Mouse (Mus musculus): ENCODE measurements around the gene Pfkl.
"Not testable (repeated sequence)": the region's sequence is repeated elsewhere in the genome, so short reads cannot be mapped to it uniquely, and the experiment has no call there.

The Pfkl gene

DNA sequence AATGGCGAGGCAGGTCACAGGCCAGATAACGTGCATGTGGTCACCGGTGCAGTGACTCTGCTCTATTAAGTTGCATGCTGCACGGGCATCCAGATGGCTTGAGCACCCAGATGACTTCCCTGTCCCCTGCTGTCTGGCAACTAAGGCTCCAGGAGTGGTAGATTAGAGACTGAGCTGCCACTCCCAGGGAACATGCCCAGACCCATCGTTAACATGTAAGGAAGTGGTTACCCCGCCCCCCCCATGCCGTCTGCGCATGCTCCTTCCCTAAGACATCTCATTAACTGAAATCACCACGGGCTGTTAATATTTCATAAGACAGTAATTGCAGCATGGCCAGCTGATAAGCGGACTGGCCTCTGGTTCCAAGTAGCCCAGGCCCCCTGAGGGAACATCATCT is 38.7 kb downstream of the Pfkl start:
- peaks cover 15% of the 10 kb centered on the region for H3K4me1 ChIP-seq (replicated peaks; ENCODE audit: low read depth, low read length)
- peaks cover 51% of the 10 kb centered on the region for H3K27me3 ChIP-seq (ENCODE audit: insufficient read depth, low read length)
- peaks cover 27% of the 10 kb centered on the region for H3K9me3 ChIP-seq (ENCODE audit: low read length)
- no peak for TF ChIP-seq CTCF (conservative IDR thresholded peaks at IDR 0.05; ENCODE audit: low read length)
- no peak for TF ChIP-seq NANOG (IDR thresholded peaks at IDR 0.05; ENCODE audit: borderline replicate concordance, low read length)
- TF ChIP-seq POU5F1 (IDR thresholded peaks at IDR 0.05; ENCODE audit: borderline replicate concordance, low read length), result no peak
- H3K4me3 ChIP-seq (replicated peaks; ENCODE audit: low read length), result no peak overlapping the region
- H3K36me3 ChIP-seq (ENCODE audit: insufficient read depth, low read length), result no peaks in the 10 kb centered on the region

GRCm38 (mm10) chr10:77970481-77970880 is 39.4 kb downstream of the Pfkl start, which contains the start of gene Trpm2:
Gene Trpm2, minus strand, starts transcription at chr10:77970563.
- Histone ChIP-seq H3K36me3 (ENCODE audit: insufficient read depth, low read length) (no peaks in the 10 kb centered on the region), H3K27me3 (ENCODE audit: insufficient read depth, low read length) (peaks cover 58% of the 10 kb centered on the region), H3K4me1 (replicated peaks; ENCODE audit: low read depth, low read length) (peaks cover 15% of the 10 kb centered on the region), H3K4me3 (replicated peaks; ENCODE audit: low read length) (peak within 1 kb of the TSS; percentile 63), H3K9me3 (ENCODE audit: low read length) (peaks cover 27% of the 10 kb centered on the region)
- TF ChIP-seq CTCF (conservative IDR thresholded peaks at IDR 0.05; ENCODE audit: low read length) (no peak), POU5F1 (IDR thresholded peaks at IDR 0.05; ENCODE audit: borderline replicate concordance, low read length) (no peak), NANOG (IDR thresholded peaks at IDR 0.05; ENCODE audit: borderline replicate concordance, low read length) (no peak)

DNA sequence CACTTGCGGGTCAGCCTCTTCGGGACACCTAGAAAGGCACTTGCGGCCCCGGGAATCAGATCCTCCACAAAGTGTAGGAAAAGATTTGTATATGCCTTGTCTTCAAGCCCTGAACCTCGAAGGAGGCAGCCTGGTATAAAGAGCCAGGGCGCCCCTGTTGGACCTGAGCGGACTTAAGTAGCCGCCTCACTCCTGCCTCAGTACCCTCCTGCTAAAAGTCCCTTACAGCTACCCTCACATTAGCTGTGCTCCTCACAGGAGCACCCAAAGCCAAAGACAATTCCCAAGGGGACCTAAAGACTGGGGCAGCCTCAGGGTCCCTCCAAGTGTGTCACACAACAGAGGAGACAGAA is 39.9 kb downstream of the Pfkl start:
- Histone ChIP-seq H3K4me3 (replicated peaks; ENCODE audit: low read length) (peak overlapping the region; percentile 63), H3K27me3 (ENCODE audit: insufficient read depth, low read length) (peaks cover 60% of the 10 kb centered on the region), H3K9me3 (ENCODE audit: low read length) (peaks cover 27% of the 10 kb centered on the region), H3K36me3 (ENCODE audit: insufficient read depth, low read length) (no peaks in the 10 kb centered on the region), H3K4me1 (replicated peaks; ENCODE audit: low read depth, low read length) (peaks cover 15% of the 10 kb centered on the region)
- TF ChIP-seq NANOG (IDR thresholded peaks at IDR 0.05; ENCODE audit: borderline replicate concordance, low read length), result no peak
- no peak for TF ChIP-seq POU5F1 (IDR thresholded peaks at IDR 0.05; ENCODE audit: borderline replicate concordance, low read length)
- TF ChIP-seq CTCF (conservative IDR thresholded peaks at IDR 0.05; ENCODE audit: low read length), result no peak

DNA sequence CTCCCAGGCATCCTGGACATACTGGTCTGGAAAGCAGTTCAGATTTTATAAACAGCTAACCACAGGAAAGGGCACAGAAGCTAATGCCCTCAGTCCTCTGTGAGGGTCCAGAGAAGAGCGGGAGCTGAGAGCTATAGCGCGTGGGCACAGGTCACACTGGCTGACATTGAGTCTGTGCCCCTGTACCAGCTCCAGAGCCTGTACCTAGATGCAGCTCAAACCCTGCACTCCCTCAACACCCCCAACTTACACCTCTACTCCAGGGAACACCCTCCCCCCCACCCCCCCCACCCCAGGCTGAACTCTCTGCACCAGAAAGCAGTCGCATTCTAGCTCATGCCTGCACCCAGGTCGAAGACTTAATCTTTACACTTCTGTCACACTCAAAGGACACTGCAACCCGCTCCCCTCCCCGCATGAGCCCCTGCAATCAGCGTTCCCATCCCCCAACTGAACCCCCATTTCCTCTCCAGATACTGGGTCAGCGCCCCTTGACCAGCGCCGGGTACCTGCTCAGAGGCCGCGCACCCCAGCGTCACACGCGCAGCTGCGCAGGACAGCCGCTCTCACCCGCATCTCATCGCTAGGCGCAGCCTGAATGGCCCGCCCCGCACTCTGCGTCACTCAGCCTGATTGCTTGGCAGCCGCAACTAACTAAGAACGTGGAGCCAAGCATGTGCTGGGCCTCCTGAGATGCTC is 40.5 kb downstream of the Pfkl start:
- Histone ChIP-seq H3K9me3 (ENCODE audit: low read length) (peaks cover 27% of the 10 kb centered on the region), H3K4me3 (replicated peaks; ENCODE audit: low read length) (peak overlapping the region; percentile 63), H3K4me1 (replicated peaks; ENCODE audit: low read depth, low read length) (peaks cover 15% of the 10 kb centered on the region), H3K27me3 (ENCODE audit: insufficient read depth, low read length) (peaks cover 59% of the 10 kb centered on the region), H3K36me3 (ENCODE audit: insufficient read depth, low read length) (no peaks in the 10 kb centered on the region)
- TF ChIP-seq NANOG (IDR thresholded peaks at IDR 0.05; ENCODE audit: borderline replicate concordance, low read length) (no peak), POU5F1 (IDR thresholded peaks at IDR 0.05; ENCODE audit: borderline replicate concordance, low read length) (no peak), CTCF (conservative IDR thresholded peaks at IDR 0.05; ENCODE audit: low read length) (no peak)

DNA sequence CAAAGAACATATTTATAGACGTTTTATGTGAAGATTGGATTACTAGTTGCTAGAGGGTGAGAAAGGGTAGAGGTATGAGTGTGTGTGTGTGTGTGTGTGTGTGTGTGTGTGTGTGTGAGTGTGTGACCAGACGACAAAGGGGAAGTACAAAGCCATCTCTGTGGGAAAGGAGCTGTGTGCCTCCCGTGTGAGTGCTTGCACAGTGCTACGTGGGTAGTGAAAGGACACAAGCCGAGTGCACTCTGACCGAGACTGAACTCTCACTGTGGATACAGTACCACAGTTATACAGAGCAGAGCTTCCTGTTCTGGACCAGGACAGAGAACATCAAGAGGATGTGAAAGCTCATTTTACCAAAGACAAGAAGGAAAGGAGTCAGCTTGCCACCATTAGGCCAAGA is 45.9 kb downstream of the Pfkl start:
- Histone ChIP-seq H3K36me3 (ENCODE audit: insufficient read depth, low read length) (no peaks in the 10 kb centered on the region), H3K4me1 (replicated peaks; ENCODE audit: low read depth, low read length) (0 out of 2 replicates have a peak, but pooled peaks cover 2% of the 10 kb centered on the region), H3K4me3 (replicated peaks; ENCODE audit: low read length) (no peak overlapping the region), H3K9me3 (ENCODE audit: low read length) (peaks cover 13% of the 10 kb centered on the region), H3K27me3 (ENCODE audit: insufficient read depth, low read length) (peaks cover 38% of the 10 kb centered on the region)
- no peak for TF ChIP-seq NANOG (IDR thresholded peaks at IDR 0.05; ENCODE audit: borderline replicate concordance, low read length)
- no peak for TF ChIP-seq CTCF (conservative IDR thresholded peaks at IDR 0.05; ENCODE audit: low read length)
- TF ChIP-seq POU5F1 (IDR thresholded peaks at IDR 0.05; ENCODE audit: borderline replicate concordance, low read length), result no peak

DNA sequence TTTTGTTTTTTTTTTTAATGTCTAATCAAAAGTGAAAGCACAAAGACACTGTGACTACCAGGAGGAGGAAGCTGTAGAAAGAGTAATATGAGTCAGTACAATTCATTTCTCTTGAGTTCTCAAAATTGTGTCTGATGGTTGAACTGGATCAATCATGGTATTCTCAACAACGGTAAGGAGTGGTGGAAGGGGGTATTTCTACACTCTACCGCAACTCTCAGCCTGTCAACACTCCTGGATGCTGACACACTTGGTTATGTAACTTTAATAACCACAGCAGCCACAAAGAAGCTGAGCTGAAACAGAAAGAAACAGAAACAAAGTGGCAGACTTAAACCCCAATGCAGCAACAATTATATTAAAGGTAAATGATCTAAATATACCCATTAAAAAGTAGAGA is 47.2 kb downstream of the Pfkl start:
- H3K4me3 ChIP-seq (replicated peaks; ENCODE audit: low read length), result no peak overlapping the region
- H3K9me3 ChIP-seq (ENCODE audit: low read length), result peaks cover 25% of the 10 kb centered on the region
- H3K36me3 ChIP-seq (ENCODE audit: insufficient read depth, low read length), result no peaks in the 10 kb centered on the region
- H3K27me3 ChIP-seq (ENCODE audit: insufficient read depth, low read length), result peaks cover 26% of the 10 kb centered on the region
- H3K4me1 ChIP-seq (replicated peaks; ENCODE audit: low read depth, low read length), result no peaks in the 10 kb centered on the region
- TF ChIP-seq NANOG (IDR thresholded peaks at IDR 0.05; ENCODE audit: borderline replicate concordance, low read length) (no peak), CTCF (conservative IDR thresholded peaks at IDR 0.05; ENCODE audit: low read length) (no peak), POU5F1 (IDR thresholded peaks at IDR 0.05; ENCODE audit: borderline replicate concordance, low read length) (no peak)

GRCm38 (mm10) chr10:77950468-77950867 is 59.4 kb downstream of the Pfkl start:
- not testable (repeated sequence) for H3K27me3 ChIP-seq (ENCODE audit: insufficient read depth, low read length); H3K4me3 ChIP-seq (replicated peaks; ENCODE audit: low read length); H3K4me1 ChIP-seq (replicated peaks; ENCODE audit: low read depth, low read length); H3K36me3 ChIP-seq (ENCODE audit: insufficient read depth, low read length)
- peaks cover 48% of the 10 kb centered on the region for H3K9me3 ChIP-seq (ENCODE audit: low read length)

- Histone ChIP-seq H3K9me3 (ENCODE audit: low read length) (peaks cover 17% of the 10 kb centered on the region), H3K27me3 (ENCODE audit: insufficient read depth, low read length) (no peaks in the 10 kb centered on the region), H3K4me3 (replicated peaks; ENCODE audit: low read length) (no peak overlapping the region), H3K4me1 (replicated peaks; ENCODE audit: low read depth, low read length) (no peaks in the 10 kb centered on the region), H3K36me3 (ENCODE audit: insufficient read depth, low read length) (no peaks in the 10 kb centered on the region)
- TF ChIP-seq CTCF (conservative IDR thresholded peaks at IDR 0.05; ENCODE audit: low read length) (no peak), NANOG (IDR thresholded peaks at IDR 0.05; ENCODE audit: borderline replicate concordance, low read length) (no peak), POU5F1 (IDR thresholded peaks at IDR 0.05; ENCODE audit: borderline replicate concordance, low read length) (no peak)
Measured at GRCm38 (mm10) chr10:77939685-77940084, 70.2 kb downstream of the Pfkl start.

Measured in E14TG2a.4 (cell line).